Mouse (Mus musculus): Measurements from ENCODE around the gene AI597479.

The AI597479 gene

GRCm38 (mm10) chr1:43098031-43098984, at the start of gene AI597479, which contains the start of gene Tgfbrap1:
AI597479 (plus strand) TSS chr1:43098710.
Tgfbrap1 (minus strand) TSS chr1:43098637.
- DNase-seq (ENCODE audit: low read depth, low spot score), result peak; percentile 84

GRCm38 (mm10) chr1:43051903-43052302, 46.6 kb upstream of the AI597479 start:
- no peak for DNase-seq (ENCODE audit: low read depth, low spot score)

- DNase-seq (ENCODE audit: low read depth, low spot score), result peak; percentile 46
These were observed 32.7 kb upstream of the AI597479 start for GRCm38 (mm10) chr1:43065615-43066310.

GRCm38 (mm10) chr1:43066573-43066972, 31.9 kb upstream of the AI597479 start:
- no peak for DNase-seq (ENCODE audit: low read depth, low spot score)

GRCm38 (mm10) chr1:43067551-43067950, 31.0 kb upstream of the AI597479 start:
- DNase-seq (ENCODE audit: low read depth, low spot score), result no peak

GRCm38 (mm10) chr1:43070726-43071125, 27.8 kb upstream of the AI597479 start:
- no peak for DNase-seq (ENCODE audit: low read depth, low spot score)

GRCm38 (mm10) chr1:43072028-43072427, 26.5 kb upstream of the AI597479 start:
- no peak for DNase-seq (ENCODE audit: low read depth, low spot score)

GRCm38 (mm10) chr1:43072561-43072960, 25.9 kb upstream of the AI597479 start:
- no peak for DNase-seq (ENCODE audit: low read depth, low spot score)

- no peak for DNase-seq (ENCODE audit: low read depth, low spot score)
These were observed 23.7 kb upstream of the AI597479 start for GRCm38 (mm10) chr1:43074791-43075190.

- DNase-seq (ENCODE audit: low read depth, low spot score), result no peak
These were observed 20.4 kb upstream of the AI597479 start for GRCm38 (mm10) chr1:43078124-43078523.

- DNase-seq (ENCODE audit: low read depth, low spot score), result no peak
These were observed 15.6 kb upstream of the AI597479 start for GRCm38 (mm10) chr1:43082946-43083345.

GRCm38 (mm10) chr1:43090418-43090817, 8.1 kb upstream of the AI597479 start:
- DNase-seq (ENCODE audit: low read depth, low spot score), result no peak

- no peak for DNase-seq (ENCODE audit: low read depth, low spot score)
These were observed 7.0 kb upstream of the AI597479 start for GRCm38 (mm10) chr1:43091306-43092055.

GRCm38 (mm10) chr1:43092056-43093015, 6.2 kb upstream of the AI597479 start:
- peak; percentile 4 for DNase-seq (ENCODE audit: low read depth, low spot score)

GRCm38 (mm10) chr1:43094206-43094605, 4.3 kb upstream of the AI597479 start:
- DNase-seq (ENCODE audit: low read depth, low spot score), result no peak

- no peak for DNase-seq (ENCODE audit: low read depth, low spot score)
These were observed 10.2 kb downstream of the AI597479 start for GRCm38 (mm10) chr1:43108729-43109128.

GRCm38 (mm10) chr1:43110556-43110955, 12.0 kb downstream of the AI597479 start:
- DNase-seq (ENCODE audit: low read depth, low spot score), result no peak

GRCm38 (mm10) chr1:43112882-43113281, 14.4 kb downstream of the AI597479 start:
- peak; percentile 26 for DNase-seq (ENCODE audit: low read depth, low spot score)

GRCm38 (mm10) chr1:43117435-43117834, 18.9 kb downstream of the AI597479 start:
- DNase-seq (ENCODE audit: low read depth, low spot score), result no peak

- DNase-seq (ENCODE audit: low read depth, low spot score), result no peak
These were observed 22.4 kb downstream of the AI597479 start for GRCm38 (mm10) chr1:43120950-43121349.

- DNase-seq (ENCODE audit: low read depth, low spot score), result no peak
These were observed 24.1 kb downstream of the AI597479 start for GRCm38 (mm10) chr1:43122616-43123015.
